Mouse (Mus musculus) spleen, postnatal 36 days (tissue): ENCODE measurements around the gene Pidd1.

Experiments used
- DNase-seq, 2 experiments: peaks; one replicate each; pipeline ENCODE4 v3.0.0; 2022; ENCODE audit warnings: low spot score in 2 of 2, mixed read lengths in 1 of 2

Pidd1 gene

DNA sequence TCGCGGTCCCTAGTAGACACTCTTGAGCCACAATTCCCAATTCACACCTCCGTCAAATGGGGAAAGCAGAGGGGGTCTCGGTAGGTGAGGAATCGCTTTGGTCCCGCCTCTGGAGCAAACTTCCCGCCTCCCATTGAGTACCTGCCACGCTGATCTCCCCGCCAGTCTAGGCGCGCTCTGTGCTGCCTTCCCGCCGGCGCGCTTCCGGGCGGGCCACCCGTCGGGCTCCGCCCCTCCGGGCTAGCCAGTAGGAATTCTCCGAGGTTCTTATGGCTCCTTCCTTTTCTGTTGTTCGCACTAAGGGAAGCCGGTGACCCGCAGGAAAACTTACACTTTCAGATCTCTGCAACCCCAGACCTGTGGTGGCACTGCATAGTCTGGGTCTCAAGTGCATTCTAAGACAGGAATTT, at the start of gene Pidd1:
Gene Pidd1 (minus strand): TSS at position 198 of the 410 bp plus-strand sequence.
- DNase-seq: peak; percentile 58 to 70

DNA sequence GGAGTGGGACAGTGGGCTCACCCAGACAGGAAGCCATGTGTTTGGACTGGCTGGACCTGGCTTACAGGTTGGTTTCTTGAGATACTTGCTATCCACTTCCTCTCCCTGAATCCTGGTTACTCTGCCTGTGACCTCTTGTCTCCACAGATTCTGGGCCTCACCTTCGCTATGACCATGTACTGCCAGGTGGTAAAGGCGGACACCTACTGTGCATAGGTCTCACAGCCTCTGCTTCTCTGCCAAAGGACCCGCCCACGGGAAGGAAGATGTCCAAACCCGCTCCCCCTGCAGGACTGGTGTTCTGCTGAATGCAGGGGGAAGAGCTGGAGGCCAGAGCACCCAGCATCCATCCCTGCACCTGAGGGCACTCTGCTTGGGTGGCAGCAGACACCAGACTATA, 48.9 kb upstream of the Pidd1 start:
- DNase-seq: no peak

DNA sequence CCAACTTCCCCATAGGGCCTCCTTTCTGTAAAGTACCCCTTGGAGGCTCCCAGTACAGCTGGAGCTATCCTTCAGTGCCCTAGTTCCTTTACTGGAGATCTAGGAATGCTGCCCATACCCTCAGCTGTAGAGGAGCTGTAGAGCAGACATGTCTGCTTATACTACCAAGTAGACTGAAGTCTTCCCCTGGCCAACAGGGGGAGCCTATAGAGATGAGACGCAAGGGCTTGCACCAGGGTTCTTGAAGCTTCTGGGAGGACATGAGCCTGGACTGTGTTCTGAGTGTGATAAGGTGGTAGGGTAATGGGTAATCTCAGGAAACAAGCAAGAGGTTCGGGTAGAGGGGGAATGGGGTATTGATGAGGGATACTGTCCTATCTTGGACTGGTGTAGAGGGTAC, 47.3 kb upstream of the Pidd1 start:
- DNase-seq: no peak

DNA sequence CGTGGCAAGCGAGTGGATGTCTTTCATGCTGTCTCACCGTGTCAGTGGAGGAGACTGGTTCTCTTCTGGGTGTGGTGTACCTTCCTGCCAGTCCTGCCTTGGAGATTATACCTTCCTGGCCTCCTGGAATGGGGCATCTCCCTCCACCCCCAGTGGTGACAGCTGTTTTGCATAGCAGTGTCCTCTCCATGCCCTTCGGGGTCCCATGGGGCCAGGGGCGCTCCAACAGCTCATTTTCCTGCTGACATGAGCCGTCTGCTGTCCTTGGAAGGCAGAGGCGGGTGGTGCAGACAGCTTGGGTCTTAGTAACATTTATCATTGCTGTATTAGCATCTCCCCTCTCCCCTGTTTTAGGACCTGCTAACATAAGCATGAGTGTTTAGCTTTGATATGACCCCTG, 43.3 kb upstream of the Pidd1 start:
- DNase-seq: no peak

DNA sequence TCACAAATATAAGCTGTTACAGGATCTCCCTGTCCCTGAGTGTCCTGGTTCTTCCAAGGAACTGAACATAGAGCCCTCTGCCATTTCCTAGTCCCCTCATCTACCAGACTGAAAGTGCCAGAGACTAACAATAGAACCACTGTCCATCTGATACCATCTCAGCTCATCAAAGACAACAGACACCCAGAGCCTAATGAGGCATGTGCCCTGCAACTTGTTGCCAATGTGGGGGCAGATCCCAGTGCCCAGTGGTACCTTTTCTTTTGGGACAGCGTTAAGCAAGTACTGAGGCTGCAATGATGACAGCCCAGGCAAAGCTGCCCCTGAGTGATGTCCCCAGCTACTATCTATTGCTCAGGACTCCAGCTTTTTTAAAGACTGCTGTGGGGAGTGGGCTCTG, 42.4 kb upstream of the Pidd1 start:
- DNase-seq: no peak

DNA sequence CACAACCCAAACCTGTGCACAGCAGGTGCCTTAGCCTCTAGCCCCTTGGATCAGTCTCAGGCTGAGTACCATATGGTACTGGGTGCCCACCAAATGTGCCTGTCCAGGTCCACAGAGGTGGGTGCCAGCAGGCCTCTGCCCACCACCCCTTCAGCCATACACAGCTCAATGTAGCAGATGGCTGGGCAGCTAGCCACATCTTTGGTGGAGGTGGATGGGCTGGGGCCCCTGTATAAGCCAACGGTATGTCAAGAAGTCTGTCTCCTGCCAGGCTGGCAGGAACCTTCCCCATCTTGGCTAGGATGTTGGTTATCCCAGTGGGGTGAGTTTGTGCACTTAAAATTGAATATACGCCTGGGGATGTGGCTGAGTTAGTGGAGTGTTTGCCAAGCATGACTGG, 41.8 kb upstream of the Pidd1 start:
- DNase-seq: no peak

DNA sequence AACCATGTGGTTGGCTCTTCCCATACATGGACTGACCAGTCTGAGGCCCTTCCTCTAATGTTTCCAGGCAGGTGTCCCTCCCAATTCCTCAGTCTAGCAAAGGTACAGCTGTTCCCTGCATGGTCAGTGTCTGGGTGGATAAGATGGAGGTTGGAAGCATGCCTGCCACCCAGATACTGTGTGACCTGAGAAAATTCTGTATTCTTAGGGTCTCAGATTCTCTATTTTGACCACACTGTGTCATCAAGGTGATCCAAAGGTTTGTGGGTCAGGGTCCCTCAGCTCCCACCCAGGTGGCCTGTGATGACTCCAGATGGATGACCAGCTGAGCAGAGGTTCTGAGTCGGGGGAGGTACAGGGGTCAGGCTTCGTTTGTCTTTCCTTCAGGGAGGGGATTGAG, 41.4 kb upstream of the Pidd1 start:
- DNase-seq: no peak

DNA sequence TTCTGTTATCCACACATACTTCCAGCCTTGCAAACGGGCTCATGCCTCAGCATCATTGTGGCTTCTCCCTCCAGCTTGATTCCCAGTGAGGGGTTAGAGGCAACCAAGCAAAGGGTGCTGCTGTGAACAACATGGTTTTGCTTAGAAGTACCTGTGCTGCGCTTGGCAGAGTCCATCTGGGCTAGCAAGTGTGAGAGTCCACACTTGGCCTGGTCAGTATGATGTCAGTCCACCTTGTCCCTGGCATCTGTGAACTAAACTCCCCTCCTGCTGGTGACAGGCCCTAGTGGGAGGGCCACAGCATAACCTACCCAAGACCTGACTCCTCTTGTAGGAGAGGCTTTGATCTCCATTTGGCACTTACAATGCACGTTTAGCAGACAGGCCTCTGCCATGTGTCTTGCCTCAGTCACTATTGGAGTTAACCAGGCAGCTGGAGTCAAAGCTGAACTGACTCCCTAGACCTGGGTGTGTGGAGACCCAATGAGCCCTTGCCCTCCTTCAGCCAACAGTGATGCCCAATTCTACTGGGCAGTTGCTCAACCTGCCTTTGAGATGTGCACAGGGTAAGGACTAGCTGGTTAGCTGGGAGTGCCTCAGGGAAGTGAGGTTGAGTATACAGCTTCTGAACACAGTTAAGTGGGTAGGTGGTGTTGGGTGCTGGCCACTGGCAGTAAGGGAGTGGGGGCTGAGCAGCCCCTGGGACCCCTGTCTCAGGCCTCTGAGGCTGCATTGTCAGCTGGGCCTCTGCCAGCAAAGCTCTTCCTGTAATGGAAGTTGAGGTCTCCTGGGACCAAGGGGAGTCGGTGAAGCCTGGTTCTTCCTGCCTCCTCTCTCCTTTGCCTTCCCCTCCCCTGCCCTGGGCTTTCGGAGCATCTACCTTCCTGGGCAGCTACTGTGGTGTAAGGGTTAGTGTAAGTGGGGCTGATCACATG, 40.6 kb upstream of the Pidd1 start:
- no peak for DNase-seq

GRCm38 (mm10) chr7:141483114-141483653, 39.4 kb upstream of the Pidd1 start:
- no peak for DNase-seq

DNA sequence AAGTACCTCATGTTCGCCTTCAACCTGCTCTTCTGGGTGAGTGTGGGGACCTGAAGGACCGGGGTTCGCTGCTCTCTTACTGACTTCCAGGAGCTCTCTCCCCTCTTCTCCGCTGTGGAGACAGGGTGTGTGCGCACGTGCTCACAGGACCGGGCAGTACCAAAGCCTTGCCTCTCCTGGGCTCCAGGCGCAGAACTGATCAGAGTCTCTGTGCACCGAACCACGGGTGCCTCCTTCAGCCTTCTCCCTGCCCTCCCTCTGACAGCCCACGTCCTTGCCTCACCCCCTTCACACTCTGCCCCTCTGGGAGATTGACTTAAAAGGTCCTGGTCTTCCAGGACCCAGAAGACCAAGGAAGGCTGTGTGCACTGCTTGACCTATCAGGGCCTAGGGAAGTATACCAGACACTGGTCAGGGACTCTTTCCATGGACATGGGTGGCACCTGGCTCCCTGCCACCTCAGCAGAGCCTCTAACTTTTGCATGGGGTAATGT, 38.8 kb upstream of the Pidd1 start:
- DNase-seq: no peak

- peak in 1 of 2 experiments; percentile 50 for DNase-seq
These were observed 37.9 kb upstream of the Pidd1 start for GRCm38 (mm10) chr7:141481498-141482401.

DNA sequence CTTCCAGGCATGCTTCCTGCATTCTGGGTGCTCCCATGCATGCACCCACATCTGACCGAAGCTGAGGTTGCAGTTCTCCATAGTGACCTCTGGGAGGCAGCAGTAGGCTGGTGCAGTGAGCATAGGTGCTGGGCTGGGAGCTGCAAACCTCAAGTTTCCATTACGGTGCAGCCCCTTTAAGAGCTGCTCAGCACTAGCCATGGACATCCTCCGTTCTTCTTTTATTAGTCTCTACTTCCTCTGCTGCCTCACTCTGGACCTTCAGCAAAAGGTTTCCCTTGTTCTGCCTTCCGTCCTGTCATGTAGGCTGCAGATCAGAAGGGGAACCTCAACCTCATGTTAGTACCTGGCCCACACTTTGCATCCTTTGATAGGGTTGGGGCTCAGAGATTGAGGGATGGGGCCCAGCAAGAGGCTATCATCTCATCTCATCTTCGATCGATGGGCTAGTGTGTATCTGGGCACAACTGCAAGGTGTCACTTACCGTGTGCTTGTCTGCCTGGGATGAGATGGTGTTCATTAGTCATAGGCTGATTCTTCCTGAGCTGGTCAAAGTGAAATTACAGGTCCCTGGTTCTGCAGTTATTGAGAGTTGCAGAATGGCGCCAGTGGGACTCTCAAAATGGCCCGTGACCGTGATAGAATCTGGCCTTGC, 37.1 kb upstream of the Pidd1 start:
- peak; percentile 82 to 83 for DNase-seq

DNA sequence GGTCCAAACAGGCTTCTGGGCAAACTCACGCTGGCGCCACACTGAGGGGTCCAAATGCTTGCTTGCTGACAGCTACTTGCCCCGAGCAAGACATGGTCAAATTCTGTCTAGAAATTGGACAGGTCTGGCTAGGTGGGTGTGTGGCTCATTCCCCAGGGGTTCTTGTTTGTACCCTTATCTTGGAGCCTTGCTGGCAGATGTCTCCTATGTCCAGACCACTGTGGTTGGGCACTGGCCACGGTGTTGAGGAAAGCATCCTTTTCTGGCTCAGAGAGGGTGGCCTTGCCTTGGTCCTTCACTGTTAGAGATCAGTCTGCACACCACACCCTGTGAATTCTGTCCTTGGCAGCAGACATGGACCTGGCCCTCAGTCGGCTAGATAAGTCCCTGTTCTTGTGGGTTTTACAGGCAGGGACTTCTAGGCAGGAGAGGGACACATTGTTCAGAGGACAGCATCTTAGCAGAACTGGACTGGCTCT, 34.5 kb upstream of the Pidd1 start:
- no peak for DNase-seq

- DNase-seq: no peak
These were observed 33.9 kb upstream of the Pidd1 start for GRCm38 (mm10) chr7:141477578-141478269.

DNA sequence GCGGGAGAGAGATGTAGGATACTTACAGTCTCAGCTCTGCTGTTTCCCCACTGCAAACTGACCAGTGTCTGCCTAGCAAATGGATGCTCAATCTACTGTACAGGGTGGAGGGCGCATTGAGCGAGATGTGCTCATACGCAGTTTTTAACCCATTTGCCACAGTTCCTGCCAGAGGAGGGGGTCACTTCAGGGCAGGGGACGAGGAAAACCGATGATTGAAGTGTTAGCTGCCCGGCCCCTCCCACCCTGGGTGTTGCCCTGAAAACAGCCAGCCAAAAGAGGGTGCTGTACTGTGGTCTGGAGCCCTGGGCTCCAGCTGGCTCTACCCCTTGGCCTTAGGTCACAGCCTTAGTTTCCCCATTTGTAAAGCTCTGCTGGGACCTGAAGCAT, 33.2 kb upstream of the Pidd1 start:
- DNase-seq: no peak

DNA sequence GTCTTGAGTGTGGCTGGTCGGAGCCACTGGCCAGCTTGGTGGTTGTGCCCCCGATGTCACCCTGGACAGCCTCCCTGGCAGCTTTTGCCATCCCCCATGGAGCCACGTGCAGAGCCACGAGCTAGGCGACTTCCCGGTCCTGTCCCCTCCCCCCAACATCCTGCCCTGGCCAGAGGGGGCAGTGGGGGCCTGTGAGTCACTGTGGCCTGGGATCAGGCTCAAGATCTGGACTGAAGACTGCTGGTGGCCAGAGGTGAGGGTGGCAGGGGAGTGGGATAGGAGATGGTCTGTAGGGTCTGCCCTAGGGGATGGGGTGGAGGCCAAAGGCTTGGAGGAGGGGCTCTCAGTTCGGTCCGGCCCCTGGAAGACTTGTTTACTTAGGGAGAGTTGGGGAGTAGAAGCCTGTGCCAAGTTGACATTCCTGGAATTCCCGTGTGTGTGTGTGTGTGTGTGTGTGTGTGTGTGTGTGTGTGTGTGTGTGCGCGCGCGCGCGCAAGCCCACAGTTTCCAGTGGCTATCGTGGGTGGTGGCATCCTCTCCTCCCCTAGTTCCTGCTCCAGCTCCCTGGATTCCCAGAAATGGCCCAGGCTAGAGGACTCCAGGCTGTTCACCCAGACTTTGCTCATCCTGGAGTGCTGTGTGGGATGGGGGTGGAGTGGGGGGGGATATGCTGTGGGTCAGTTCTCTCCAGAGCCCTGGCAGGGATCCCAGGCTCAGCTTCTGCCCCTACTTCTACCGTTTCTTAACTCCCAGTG, 32.6 kb upstream of the Pidd1 start:
- DNase-seq: peak; percentile 59

- DNase-seq: no peak
These were observed 32.0 kb upstream of the Pidd1 start for GRCm38 (mm10) chr7:141475805-141476158.

DNA sequence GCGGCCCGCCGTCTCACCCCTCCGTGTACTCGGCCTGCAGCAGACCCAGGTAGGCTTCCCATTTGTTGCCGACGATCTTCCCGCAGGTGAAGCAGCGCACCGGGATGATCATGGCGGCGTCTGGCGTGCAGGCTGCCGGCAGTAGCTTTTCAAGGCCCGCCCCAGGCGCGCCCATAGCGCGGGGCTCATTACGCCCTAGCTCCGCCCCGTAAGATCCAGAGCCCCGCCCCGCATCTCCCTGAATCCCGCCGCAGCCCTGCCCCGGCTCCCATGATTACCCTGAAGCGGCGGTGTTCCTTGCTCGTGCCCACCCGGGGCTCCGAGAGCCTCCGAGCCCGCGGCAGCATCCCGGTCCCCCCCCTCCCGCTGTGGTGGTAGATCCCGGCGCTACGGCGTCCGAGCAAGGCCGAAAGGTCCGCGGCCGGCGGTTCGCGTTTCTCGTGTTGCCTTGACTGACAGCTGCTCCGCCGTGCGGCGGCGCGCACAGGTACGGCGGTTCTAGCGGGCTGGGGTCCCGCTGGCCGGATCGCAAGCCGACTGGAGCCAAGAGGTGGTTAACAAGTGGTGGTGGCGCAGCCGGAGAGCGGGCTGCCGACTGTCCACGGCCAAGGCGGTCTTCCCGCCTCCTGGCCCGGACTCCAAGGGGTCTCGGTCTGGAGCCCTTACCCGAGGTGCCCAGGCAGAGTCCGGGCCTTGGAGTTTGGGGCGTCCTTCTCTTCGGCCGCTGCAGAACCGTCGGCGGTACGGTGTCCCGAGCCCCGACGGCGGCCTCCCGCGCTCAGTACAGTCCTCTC, 31.4 kb upstream of the Pidd1 start, which contains the start of the genes Polr2l and Tspan4:
Gene Polr2l (minus strand): TSS at position 122 of the 794 bp plus-strand sequence.
Gene Tspan4 (plus strand): TSS at position 230 of the 794 bp plus-strand sequence.
- peak; percentile 76 to 79 for DNase-seq

DNA sequence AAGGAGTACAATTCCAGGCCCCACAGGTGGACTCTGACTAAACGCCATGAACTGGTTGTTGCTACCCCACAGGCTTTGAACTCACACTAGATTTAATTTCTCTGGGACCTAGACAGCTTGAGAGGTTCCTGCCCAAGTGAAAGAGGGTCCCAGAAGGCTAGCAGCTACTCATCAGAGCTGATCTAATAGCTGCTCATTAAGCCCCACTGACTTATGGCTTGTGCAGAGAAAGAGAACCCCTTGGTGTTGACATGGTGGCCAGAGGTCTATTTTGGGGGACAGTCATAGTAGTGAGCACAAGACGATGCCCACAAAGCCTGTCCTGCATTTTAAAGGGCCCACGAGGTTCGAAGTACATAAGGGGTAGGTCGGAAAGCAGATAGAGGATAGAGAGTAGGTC, 30.3 kb upstream of the Pidd1 start:
- DNase-seq: no peak
